Mouse (Mus musculus): ENCODE measurements around the gene Grik4. TPM values are rescaled to one million over a fixed set of nuclear protein-coding genes. Genes with fewer than 3 reads are reported as not detected.
"Not testable (repeated sequence)": the region's sequence is repeated elsewhere in the genome, so short reads cannot be mapped to it uniquely, and the experiment has no call there.

Gene Grik4
- total RNA-seq, 1 experiment from 2014 or later: not detected

DNA sequence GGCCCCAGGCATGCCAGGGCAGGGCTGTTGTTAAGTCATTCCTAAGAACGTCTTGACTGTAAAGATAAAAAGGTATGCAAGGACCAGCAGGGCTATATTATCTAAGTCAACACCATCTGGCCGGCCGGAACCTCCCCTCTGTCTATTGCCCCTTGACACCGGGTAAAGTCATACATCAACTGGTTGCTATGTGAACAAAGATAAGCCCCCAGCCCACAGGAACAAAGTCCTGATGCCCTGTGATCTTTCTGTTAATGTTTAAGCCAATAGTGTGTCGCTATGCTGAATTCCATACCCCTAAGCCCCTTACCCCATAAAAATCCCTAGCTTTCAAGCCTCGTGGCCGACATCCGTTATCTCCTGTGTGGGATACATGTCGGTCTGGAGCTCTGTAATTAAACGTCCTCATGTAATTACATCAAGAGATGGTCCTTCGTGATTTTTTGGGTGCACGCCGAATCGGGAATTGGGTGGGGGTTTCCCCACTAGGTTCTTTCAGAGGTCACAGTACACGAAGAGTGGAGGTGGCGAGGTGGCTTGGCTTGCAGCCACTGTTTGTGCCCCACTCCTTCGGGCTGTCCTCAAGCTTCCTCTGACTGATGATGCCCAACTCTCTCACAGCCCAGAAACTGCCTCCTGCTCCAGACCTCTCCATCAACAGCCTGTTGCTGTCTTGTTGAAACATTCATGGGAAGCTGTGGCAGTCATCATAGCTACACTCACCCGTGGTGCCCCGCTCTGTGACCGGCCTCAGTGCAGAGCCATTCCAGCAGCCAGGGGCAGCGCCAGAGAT lies 165.6 kb downstream of the Grik4 start:
- ATAC-seq (ENCODE audit: extremely low read depth, insufficient number of reproducible peaks, low FRiP score, poor library complexity, severe bottlenecking): not testable (repeated sequence)

DNA sequence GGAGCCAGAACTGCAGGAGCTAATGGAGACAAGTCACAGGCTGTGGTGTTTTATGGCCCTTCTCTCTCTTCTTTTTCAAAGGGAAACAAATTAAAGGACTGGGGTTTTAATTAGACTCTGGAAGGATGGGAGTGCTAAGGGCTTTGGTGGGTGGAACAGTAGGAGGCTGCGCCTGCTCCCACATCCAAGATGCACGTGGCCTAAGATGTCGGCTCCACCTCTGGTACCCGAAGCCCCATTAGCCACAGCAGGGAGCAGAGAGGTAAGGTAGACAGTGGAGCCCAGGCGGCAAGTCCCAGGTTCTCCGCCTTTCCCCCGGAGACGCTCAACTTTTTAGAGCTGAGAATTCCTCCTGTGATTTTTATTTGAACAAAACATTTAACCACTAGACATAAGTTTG lies 166.4 kb downstream of the Grik4 start:
- ATAC-seq (ENCODE audit: extremely low read depth, insufficient number of reproducible peaks, low FRiP score, poor library complexity, severe bottlenecking): no peak

DNA sequence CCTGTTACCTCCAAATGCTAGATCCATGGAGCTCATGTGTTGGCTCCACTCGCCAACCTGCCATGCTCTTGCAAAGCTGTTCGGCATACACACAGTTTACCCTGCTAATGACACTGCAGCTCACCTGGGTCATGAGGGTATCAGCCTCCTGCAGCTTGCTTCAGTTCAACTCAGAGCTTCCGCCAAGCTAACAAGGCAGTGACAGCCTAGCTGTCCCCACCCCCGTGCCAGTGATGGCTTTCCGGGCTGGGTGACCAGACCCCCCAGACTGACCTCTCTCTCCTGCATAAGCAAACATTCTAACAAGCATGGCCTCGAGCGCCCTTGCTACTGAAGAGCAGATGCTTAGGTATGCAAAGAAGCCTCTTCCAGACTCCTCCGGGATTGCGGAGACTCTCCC lies 167.5 kb downstream of the Grik4 start:
- ATAC-seq (ENCODE audit: extremely low read depth, insufficient number of reproducible peaks, low FRiP score, poor library complexity, severe bottlenecking): no peak

DNA sequence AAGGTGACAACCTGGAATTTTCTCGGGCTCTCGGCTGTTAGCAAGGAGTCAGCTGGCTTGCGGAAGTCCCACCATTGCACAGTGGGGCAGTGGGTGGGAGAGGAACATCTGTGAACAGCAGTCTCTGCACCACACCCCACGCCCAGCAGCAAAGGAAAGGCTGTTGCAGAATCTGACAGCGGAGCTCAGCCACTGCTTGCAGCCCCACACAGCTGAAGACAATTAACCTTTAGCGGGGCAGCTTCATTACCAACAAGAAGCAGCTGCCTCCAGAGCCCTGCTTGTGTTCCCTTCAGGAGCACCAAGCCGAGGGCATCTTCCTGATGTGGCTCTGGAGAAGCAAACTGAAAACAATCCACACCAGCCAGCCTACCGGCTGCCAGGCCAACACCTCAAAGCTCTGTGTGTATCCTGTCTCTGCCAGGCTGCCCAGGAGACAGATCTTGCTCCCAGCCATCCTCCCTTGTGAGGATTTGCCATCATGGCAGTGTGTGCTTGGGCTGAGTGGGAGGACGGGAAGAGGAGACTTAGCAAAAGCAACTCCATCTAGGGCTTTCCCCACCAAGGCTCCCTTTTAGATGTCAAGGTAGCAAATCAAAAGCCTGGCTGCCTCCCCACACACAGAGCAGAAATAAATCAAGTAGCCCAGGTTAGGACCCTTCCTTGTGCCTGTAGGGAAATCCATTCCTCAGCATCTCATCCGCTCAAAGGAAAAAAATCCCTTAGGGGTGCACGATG lies 179.3 kb downstream of the Grik4 start:
- ATAC-seq (ENCODE audit: extremely low read depth, insufficient number of reproducible peaks, low FRiP score, poor library complexity, severe bottlenecking): no peak

DNA sequence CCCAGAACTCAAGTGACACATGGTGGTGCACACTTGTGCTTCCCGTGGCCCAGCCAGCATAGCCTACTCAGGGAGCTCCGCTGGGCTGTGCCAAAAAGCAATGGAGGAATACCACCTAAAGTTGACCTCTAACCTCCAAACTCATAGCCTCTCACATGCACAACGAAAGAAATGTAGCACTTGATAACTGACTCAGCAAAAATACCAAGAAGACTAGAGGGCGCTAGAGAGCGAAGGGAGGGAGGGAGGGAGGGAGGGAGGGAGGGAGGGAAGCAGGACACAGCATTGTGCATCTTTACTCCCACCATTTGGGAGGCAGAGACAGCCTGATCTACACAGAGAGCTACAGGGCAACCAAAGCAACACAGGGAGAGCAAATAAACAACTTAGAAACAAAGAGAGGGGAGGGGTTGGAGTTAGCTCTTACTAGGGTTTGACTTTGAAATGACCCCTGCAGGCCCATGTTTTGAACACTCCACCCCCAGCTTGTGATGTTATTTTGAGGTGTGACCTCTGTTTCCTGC lies 185.5 kb downstream of the Grik4 start:
- ATAC-seq (ENCODE audit: extremely low read depth, insufficient number of reproducible peaks, low FRiP score, poor library complexity, severe bottlenecking): no peak

DNA sequence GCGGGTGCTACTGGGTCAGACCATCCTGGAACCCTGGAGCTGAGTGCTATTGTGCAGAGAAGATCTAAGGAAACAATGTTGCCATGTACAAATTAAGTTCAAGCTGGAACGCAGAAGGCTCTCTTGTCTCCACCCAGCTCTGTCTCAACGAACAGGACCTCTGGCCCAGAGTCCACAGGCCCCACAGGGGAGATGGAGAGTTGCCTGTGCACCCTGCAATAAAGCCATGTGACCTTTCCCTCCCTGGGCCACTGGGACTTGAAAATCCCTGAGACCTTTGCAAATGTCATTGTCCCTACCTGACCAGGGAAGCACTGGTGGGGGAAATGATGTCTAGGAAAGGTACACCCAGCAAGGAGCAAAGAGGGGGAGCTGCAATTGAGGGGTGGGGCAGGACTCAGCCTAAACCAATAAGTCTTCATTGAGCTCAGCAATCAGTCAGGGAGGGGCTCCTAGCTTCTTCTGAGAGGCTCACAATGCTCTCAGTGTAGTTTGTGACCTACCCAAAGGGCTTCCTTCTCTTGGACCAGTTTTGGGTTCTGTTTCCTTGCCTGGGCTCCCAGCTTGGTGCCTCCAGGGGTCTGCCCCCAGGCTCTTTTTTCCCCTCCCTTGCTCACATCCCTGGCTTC lies 187.2 kb downstream of the Grik4 start:
- ATAC-seq (ENCODE audit: extremely low read depth, insufficient number of reproducible peaks, low FRiP score, poor library complexity, severe bottlenecking): no peak

DNA sequence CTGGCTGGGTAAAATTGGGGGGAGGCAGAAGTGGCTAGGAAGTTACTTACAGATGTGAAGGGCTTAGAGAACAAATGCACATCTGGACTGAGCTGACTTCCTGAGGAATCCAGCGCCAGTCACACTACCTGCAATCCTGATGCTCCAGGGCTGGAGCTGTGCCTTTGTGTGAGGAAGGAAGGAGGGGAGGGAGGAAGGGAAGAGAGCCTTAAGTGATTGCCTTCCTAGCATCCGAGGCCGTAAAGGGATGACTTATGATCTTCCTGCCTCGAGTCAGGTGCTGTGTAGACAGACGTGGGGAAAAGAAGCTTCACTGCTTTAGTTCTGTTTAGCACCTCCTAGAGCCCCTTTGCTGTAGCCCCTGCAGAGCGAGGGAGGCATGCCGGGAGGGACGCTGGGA lies 189.6 kb downstream of the Grik4 start:
- no peak for ATAC-seq (ENCODE audit: extremely low read depth, insufficient number of reproducible peaks, low FRiP score, poor library complexity, severe bottlenecking)

DNA sequence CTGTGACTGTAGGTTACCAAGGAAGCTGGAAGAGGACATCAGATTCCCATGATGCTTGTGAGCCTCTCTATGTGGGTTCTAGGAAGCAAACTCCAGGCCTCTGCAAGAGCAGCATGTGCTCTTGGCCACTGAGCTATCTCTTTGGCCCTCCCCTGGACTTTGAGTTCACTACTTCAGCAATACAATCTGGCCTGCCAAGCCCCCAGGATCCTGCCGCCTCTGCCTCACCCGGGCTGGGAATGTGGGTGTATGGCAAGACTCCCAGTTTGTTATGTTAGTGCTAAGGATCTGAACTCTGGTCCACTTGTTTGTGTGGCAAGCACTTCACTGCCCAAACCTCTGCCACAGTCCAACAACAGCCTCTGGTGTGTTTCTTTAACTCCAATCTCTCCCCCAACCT lies 193.1 kb downstream of the Grik4 start:
- no peak for ATAC-seq (ENCODE audit: extremely low read depth, insufficient number of reproducible peaks, low FRiP score, poor library complexity, severe bottlenecking)

DNA sequence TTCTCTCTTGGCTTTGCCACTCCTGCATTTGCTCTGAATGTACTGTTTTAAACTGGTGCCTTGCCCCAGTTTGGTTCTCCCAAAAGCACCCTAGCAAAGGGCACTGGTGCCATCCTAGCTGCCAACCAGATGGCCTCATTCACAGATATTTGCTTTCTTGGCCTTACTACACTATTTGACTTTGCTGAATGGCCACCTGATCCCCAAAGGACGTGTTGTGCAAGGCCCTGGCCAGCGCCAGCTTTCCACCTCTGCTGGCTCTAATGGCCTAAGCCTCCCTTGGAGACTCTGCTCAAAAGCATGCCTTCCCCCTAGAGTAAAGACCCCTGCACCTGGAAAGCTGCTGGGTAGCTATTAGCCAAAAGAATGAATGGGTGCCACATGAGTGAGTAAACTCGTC lies 194.1 kb downstream of the Grik4 start:
- ATAC-seq (ENCODE audit: extremely low read depth, insufficient number of reproducible peaks, low FRiP score, poor library complexity, severe bottlenecking): no peak

DNA sequence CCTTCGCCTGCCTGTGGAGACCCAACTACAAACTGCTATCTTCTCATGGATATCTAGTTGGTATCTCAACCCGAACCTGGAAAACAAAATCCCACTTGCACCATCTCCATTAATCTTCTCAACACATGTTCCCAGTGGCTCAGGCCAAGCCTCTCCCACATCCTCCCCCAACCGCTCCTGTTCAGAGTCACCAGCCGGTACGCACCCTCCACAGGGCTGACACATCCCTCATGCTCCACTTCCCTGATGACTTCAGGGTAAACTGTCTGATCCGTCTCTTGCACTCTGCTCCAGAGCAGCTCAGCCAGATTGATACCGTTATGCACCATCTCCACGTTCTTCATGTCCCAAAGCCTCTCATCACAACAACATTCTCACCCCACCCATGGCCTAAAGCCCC lies 198.3 kb downstream of the Grik4 start:
- ATAC-seq (ENCODE audit: extremely low read depth, insufficient number of reproducible peaks, low FRiP score, poor library complexity, severe bottlenecking): no peak

DNA sequence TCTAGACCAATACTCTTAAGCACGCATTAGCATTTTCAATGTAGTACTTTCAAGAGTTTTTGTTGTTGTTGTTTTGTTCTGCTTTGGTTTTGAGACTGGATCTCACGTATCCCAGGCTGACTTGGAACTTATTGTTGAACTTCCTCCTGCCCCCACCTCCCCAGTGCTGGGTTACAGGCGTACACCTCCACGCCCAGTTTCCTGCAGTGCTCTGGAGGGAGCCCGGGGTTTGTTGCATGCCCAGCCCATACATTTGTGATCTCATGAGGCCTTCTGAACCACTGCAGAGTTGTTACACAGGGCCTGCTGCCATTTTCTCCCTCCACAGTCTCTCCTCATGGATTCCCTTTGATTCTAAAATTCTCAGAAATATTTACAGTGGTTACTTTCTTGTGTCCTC lies 201.9 kb downstream of the Grik4 start:
- no peak for ATAC-seq (ENCODE audit: extremely low read depth, insufficient number of reproducible peaks, low FRiP score, poor library complexity, severe bottlenecking)

DNA sequence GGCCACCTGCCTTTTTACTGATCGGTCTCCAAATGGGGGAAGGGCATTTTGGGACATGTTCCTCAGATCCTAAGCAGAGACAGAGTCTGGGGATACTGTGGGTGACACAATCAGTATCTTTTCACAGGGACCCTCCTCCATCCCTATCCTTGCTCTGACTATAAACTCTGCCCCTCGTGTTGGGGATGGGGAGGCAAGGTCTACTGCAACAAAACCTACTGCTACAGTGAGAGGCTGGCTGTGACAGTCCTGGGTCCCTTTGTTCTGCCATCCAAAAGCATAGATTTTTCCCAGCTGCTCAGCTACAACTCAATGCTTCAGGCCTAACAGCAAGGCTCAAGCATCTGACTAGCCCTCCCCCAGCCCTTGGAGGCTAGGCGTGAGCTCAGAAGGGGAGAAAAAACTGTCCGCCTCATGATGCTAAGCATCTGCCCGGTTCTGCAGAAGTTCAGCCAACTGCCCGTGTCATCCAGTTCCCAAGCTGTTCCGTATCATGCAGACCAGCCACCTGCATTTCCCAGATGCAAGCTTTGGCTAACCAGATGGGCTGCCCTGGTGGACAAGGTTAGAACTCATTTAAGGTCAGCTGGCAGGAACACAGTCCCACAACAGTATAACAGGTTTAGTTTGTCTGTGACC lies 207.5 kb downstream of the Grik4 start:
- ATAC-seq (ENCODE audit: extremely low read depth, insufficient number of reproducible peaks, low FRiP score, poor library complexity, severe bottlenecking): no peak

DNA sequence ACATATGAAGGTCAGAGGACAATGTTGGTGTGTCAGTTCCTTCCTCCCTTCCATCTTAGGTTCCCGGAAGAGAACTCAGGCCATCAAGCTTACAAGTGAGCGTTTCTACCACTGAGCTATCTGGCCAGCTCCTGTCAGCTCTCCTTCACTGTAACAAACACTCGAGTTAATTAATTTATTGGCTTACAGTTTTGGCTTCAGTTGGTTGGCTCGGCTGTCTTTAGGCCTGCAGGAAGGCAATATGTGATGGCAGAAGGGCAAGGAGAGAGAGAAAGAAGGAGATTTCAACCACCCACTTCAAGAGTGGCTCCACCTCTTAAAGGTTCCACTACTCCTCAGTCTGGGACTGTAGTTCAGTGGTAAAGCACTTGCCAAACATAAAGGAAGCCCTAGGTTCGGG lies 209.2 kb downstream of the Grik4 start:
- no peak for ATAC-seq (ENCODE audit: extremely low read depth, insufficient number of reproducible peaks, low FRiP score, poor library complexity, severe bottlenecking)

DNA sequence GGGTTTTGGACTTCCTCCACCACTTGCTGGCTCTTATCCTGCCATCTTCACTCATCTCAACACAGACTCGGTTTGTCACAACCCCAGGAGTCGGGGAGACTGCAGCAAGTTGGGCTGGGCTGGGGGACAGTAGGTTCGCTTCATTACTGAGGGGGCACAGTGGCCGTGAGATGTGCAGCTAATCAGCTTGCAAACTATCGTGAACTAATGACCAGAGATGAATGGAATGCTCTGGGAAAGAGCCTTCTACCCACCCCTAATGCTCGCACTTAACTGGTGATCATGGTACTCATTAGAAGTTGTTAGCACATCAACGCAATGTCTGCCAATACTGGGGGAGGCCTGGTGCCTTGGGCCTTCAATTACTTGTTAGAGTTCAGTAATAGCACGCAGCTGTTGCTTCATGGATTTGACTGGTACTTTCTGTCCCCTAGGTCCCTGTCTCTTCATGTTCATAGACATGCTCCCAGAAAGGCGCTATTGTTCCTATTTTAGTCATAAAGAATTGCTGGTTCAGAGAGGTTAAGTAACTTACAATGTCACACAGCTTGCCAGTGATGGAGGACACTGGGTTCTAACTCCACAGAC lies 211.5 kb downstream of the Grik4 start:
- no peak for ATAC-seq (ENCODE audit: extremely low read depth, insufficient number of reproducible peaks, low FRiP score, poor library complexity, severe bottlenecking)

DNA sequence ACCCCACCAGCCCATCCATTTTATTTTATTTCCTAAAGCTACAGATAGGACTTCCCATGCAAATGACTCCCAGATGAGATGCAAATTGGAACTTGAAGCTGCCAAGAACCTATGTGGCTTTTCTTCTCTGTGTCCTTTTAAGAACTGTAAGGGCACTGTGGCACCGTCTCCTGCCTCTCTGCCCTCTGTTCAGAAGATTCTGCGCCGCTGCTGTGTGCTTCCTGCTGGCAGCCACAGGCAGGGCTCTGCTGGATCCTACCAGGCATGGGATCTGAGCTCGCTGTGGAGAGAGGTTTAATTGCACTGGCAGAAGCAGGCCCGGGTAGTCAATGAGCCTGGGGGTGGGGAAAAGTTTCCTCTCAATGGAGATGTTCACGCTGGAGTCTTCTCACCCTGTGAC lies 215.8 kb downstream of the Grik4 start:
- no peak for ATAC-seq (ENCODE audit: extremely low read depth, insufficient number of reproducible peaks, low FRiP score, poor library complexity, severe bottlenecking)

DNA sequence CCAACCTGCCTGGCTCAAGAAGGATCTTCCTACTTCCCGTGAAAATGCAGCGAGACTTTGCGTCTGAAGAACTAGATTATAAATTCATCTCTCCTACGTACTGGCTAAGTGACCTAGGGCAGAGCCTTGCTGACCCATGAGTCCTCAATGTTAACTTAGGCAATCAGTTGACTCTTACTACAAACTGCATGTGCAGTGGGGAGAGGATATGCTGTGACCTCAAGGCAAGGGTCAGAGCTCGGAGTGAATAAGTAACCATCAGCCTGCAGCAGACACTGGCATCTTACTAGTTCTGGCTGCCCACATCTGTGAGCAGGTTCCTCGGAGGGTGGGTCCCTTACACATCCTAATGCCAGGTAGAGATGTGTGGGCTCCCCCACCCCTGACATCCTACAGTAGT lies 216.6 kb downstream of the Grik4 start:
- no peak for ATAC-seq (ENCODE audit: extremely low read depth, insufficient number of reproducible peaks, low FRiP score, poor library complexity, severe bottlenecking)

DNA sequence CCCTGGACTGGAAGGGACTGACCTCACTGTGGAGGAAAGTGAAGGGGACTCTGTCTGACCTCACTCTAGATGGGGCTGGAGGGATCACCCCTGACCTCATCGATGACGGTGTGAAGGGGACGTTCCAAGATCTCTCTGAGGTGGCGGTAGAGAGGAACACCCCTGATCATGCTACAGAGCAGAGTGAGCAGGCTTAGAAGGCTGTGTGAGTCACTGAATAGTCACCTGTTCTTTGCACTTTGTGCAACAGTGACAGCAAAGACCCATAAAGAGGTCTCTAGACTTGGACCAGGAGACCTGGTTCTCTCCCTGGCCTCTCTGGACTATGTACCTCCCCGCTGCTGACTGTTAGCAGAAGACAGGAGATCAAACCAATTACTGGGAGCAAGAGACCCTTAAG lies 217.1 kb downstream of the Grik4 start:
- no peak for ATAC-seq (ENCODE audit: extremely low read depth, insufficient number of reproducible peaks, low FRiP score, poor library complexity, severe bottlenecking)

DNA sequence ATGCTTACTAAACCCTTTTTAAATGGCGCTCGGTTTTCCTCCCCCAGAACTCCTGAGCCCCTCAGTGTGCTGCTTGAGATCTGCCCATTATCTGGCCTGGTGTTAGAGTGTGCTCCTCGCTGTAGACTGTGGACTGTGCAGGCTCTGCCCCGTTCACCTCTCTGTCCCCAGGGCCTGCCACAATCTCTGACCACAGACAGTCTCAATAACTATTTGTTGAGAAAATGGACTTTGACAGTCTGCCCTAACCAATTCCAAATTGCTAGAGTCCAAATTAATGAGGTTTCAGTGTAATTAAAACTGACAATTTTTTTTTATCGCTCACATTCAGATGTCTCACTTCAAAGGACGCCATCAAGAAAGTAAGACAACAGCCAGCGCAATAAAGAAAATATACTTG lies 220.2 kb downstream of the Grik4 start:
- no peak for ATAC-seq (ENCODE audit: extremely low read depth, insufficient number of reproducible peaks, low FRiP score, poor library complexity, severe bottlenecking)

DNA sequence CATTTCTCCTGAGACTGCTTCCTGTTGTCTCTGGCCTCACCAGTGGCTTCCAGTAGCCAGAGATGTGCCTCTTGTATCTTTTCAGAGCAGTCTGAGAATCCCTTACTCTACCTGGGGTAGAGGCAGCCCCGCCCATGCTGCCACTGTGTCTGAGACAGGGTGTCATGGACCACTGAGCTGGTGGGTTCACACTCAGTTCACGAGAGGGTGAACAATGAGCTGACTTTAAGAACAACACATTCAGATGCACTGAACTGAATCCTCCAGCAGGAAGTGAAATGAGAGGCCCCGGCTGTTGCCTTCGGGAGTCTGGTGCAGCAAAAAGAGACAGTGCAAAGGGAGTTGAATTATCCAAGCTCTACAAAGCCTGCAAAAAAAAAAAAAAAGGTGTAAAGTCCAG lies 221.8 kb downstream of the Grik4 start:
- no peak for ATAC-seq (ENCODE audit: extremely low read depth, insufficient number of reproducible peaks, low FRiP score, poor library complexity, severe bottlenecking)

Measured in neutrophil, adult 5-6 weeks (primary cell).